Mouse (Mus musculus): Measurements from ENCODE around the gene Sgcg. TPM values are rescaled to one million over a fixed set of nuclear protein-coding genes. Genes with fewer than 3 reads are reported as not detected.

Gene Sgcg
- total and polyA plus RNA-seq, 2 experiments from 2014 or later, result 0.11 to 0.36 TPM

- no peak for ATAC-seq (ENCODE audit: low FRiP score)
- Histone ChIP-seq H3K9ac (replicated peaks; ENCODE audit: low read length, poor library complexity, severe bottlenecking) (no peak overlapping the region), H3K27me3 (ENCODE audit: insufficient read depth, low read length) (peaks cover 23% of the 10 kb centered on the region), H3K36me3 (ENCODE audit: insufficient read depth, low read length) (no peaks in the 10 kb centered on the region), H3K4me1 (ENCODE audit: insufficient read depth, low read length) (no peaks in the 10 kb centered on the region; the same call in 1 of the 2 replicates), H3K4me2 (ENCODE audit: low read depth, low read length, poor library complexity, severe bottlenecking) (peak overlapping the region; percentile 50), H3K4me3 (ENCODE audit: low read depth, low read length) (peak overlapping the region; percentile 28), H3K9me3 (ENCODE audit: low read length) (no peaks in the 10 kb centered on the region), H3K27ac (ENCODE audit: low read depth, low read length) (no peak overlapping the region)
- DNase-seq (ENCODE audit: low spot score), result no peak
- WGBS, result 7% methylated on average over 38 of the region's 38 CpGs
- TF ChIP-seq CTCF (IDR thresholded peaks at IDR 0.05), result no peak
Observed at GRCm38 (mm10) chr14:61274414-61275198, 16.3 kb upstream of the Sgcg start.

- Histone ChIP-seq H3K4me1 (ENCODE audit: insufficient read depth, low read length) (no peaks in the 10 kb centered on the region), H3K9me3 (ENCODE audit: low read length) (no peaks in the 10 kb centered on the region), H3K27me3 (ENCODE audit: insufficient read depth, low read length) (0 out of 2 replicates have a peak, but pooled peaks cover 8% of the 10 kb centered on the region), H3K36me3 (ENCODE audit: insufficient read depth, low read length) (no peaks in the 10 kb centered on the region), H3K9ac (replicated peaks; ENCODE audit: low read length, poor library complexity, severe bottlenecking) (no peak overlapping the region), H3K4me2 (ENCODE audit: low read depth, low read length, poor library complexity, severe bottlenecking) (no peak overlapping the region), H3K4me3 (ENCODE audit: low read depth, low read length) (no peak overlapping the region), H3K27ac (ENCODE audit: low read depth, low read length) (no peak overlapping the region)
- WGBS, result 51% methylated on average over 5 of the region's 5 CpGs
- no peak for TF ChIP-seq CTCF (IDR thresholded peaks at IDR 0.05)
- ATAC-seq (ENCODE audit: low FRiP score) (no peak), DNase-seq (ENCODE audit: low spot score) (no peak)
Observed at GRCm38 (mm10) chr14:61267908-61268475, 9.7 kb upstream of the Sgcg start.

- no peak overlapping the region for H3K4me2 ChIP-seq (ENCODE audit: low read depth, low read length, poor library complexity, severe bottlenecking)
- ATAC-seq (ENCODE audit: low FRiP score) (no peak), DNase-seq (ENCODE audit: low spot score) (no peak)
- no peak for TF ChIP-seq CTCF (IDR thresholded peaks at IDR 0.05)
- no peaks in the 10 kb centered on the region for H3K36me3 ChIP-seq (ENCODE audit: insufficient read depth, low read length)
- 73% methylated on average over 3 of the region's 3 CpGs for WGBS
- no peak overlapping the region for H3K9ac ChIP-seq (replicated peaks; ENCODE audit: low read length, poor library complexity, severe bottlenecking)
- no peaks in the 10 kb centered on the region for H3K9me3 ChIP-seq (ENCODE audit: low read length)
- no peak overlapping the region for H3K27ac ChIP-seq (ENCODE audit: low read depth, low read length)
- H3K4me3 ChIP-seq (ENCODE audit: low read depth, low read length), result no peak overlapping the region
- no peaks in the 10 kb centered on the region for H3K27me3 ChIP-seq (ENCODE audit: insufficient read depth, low read length)
- no peaks in the 10 kb centered on the region for H3K4me1 ChIP-seq (ENCODE audit: insufficient read depth, low read length)
Observed at GRCm38 (mm10) chr14:61259084-61259483, 794 bp upstream of the Sgcg start.

- H3K36me3 ChIP-seq (ENCODE audit: insufficient read depth, low read length), result no peaks in the 10 kb centered on the region
- no peak for DNase-seq (ENCODE audit: low spot score)
- ATAC-seq (ENCODE audit: low FRiP score), result no peak
- TF ChIP-seq CTCF (IDR thresholded peaks at IDR 0.05), result no peak
- 87% methylated on average over 15 of the region's 15 CpGs for WGBS
- peaks cover 4% of the 10 kb centered on the region; the same call in 1 of the 2 replicates for H3K9me3 ChIP-seq (ENCODE audit: low read length)
- H3K4me1 ChIP-seq (ENCODE audit: insufficient read depth, low read length), result no peaks in the 10 kb centered on the region
- no peak overlapping the region for H3K27ac ChIP-seq (ENCODE audit: low read depth, low read length)
- H3K4me3 ChIP-seq (ENCODE audit: low read depth, low read length), result no peak overlapping the region
- H3K4me2 ChIP-seq (ENCODE audit: low read depth, low read length, poor library complexity, severe bottlenecking), result no peak overlapping the region
- H3K9ac ChIP-seq (replicated peaks; ENCODE audit: low read length, poor library complexity, severe bottlenecking), result no peak overlapping the region
- no peaks in the 10 kb centered on the region for H3K27me3 ChIP-seq (ENCODE audit: insufficient read depth, low read length)
Observed at GRCm38 (mm10) chr14:61252596-61253388, 5.5 kb downstream of the Sgcg start.

GRCm38 (mm10) chr14:61246444-61246843 is 11.8 kb downstream of the Sgcg start:
- ATAC-seq (ENCODE audit: low FRiP score), result no peak
- no peaks in the 10 kb centered on the region for H3K27me3 ChIP-seq (ENCODE audit: insufficient read depth, low read length)
- no peak for TF ChIP-seq CTCF (IDR thresholded peaks at IDR 0.05)

More at GRCm38 (mm10) chr14:61246444-61246843, 11.8 kb downstream of the Sgcg start:
- H3K4me3 ChIP-seq (ENCODE audit: low read depth, low read length), result no peak overlapping the region
- H3K27ac ChIP-seq (ENCODE audit: low read depth, low read length), result no peak overlapping the region
- 78% methylated on average over 3 of the region's 3 CpGs for WGBS
- H3K4me1 ChIP-seq (ENCODE audit: insufficient read depth, low read length), result no peaks in the 10 kb centered on the region
- H3K9me3 ChIP-seq (ENCODE audit: low read length), result peaks cover 6% of the 10 kb centered on the region; the same call in 1 of the 2 replicates
- H3K9ac ChIP-seq (replicated peaks; ENCODE audit: low read length, poor library complexity, severe bottlenecking), result no peak overlapping the region
- no peaks in the 10 kb centered on the region for H3K36me3 ChIP-seq (ENCODE audit: insufficient read depth, low read length)
- DNase-seq (ENCODE audit: low spot score), result no peak
- no peak overlapping the region for H3K4me2 ChIP-seq (ENCODE audit: low read depth, low read length, poor library complexity, severe bottlenecking)

All from midbrain, postnatal 0 days (tissue).